Mouse (Mus musculus) left cerebral cortex, adult 8-10 months (tissue): ENCODE measurements around the gene Tmsb4x. TPM values are rescaled to one million over a fixed set of nuclear protein-coding genes. Genes with fewer than 3 reads are reported as not detected.

ENCODE experiments used
- DNase-seq, 2 experiments: peaks; one replicate each; pipeline ENCODE4 v3.0.0; 2022; ENCODE audit warnings: low spot score in 2 of 2
- total RNA-seq, 4 experiments: library from RNA; stranded (reverse); gene quantifications; 2 replicates each; pipeline ENCODE4 v1.2.4; 2022

Gene Tmsb4x
- total RNA-seq: 1,000 to 10,000 TPM; 1,163 to 1,347 (median 1,209) TPM

DNA sequence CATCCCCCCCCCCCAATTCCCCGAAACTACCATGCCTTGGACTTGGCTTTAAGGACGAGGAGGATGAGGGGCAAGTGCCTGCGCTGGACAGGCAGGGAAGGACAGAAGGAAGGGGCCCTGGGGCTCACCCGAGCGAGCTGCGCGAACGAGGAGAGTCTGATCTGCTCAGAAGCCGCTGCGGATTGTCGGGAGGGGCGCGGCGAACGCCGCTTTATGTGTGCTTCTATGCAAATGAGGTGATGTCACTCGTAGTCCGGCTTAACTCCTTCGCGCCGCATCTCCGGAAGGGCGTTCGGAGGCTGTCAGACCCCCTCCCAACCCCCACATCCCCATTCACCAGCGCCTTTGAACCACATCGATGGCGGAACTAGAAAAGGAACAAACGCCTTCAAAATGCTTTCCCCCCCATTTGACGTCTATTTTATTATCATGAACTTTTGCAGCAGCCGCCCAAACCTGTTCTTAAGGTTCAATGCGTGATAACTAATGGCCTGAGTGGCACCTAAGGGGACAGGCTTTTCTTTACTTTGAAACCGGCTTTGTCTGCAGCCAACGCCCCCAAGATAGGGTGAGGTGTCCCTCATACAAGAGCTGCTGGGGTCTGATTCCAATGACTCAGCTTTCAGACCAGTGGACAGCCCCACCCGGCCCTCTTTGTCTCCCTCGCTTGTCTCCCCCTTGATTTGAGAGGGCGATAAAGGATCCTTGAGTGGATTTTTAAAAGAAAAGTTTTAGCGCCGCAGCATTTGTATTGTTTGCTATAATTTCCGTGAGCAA is at the start of gene Tmsb4x:
Gene Tmsb4x (minus strand): TSS at position 338 of the 777 bp plus-strand sequence.
- DNase-seq: peak in 1 of 2 experiments; percentile 69

DNA sequence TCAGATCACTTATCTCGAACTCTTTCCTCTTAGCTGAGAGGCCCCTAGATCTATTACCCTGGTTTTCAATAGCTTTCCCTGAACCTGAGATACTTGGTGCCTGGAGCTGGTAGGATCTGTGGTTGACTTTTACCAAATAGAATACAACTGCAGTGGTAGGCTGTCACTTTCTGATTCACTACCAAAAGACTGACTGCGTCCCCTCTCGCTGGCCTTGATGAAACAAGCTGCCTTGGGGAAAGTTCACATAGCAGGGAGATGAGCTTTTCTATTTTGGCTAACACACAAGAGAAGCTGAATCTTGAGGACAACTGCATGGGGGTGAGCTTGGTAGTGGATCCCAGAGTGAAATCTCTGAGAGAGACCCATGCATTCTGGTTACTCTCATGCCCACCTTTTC is 32.6 kb upstream of the Tmsb4x start:
- DNase-seq: no peak

DNA sequence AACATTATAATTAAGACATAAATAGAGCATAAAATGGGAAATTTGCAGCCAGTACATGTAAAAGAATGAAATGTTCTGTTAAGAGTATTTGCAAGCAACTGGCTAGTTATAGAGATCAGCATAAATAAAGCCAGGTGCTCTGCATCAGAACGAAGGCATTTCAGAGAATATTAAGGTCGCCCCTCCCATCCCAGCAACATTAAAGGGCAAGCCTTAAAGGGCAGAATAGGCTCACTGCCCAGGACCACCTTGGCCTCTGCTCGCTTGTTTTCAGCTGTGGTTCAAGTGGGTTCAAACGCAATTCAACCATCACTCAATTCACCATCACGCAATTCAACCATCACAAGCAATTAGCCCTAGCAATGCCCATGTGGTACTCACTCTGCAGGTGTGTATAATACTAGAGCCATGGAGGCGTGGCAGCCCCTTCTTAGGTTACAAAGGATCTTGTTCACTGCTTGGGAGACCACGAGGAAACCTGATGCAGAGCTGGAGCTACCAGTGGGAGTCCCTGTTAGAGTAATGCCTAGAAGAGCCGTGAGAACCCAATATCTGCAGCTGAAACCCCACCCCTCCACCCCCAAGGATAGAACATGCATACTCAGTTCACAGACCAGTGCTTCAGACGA is 30.3 kb upstream of the Tmsb4x start:
- no peak for DNase-seq

DNA sequence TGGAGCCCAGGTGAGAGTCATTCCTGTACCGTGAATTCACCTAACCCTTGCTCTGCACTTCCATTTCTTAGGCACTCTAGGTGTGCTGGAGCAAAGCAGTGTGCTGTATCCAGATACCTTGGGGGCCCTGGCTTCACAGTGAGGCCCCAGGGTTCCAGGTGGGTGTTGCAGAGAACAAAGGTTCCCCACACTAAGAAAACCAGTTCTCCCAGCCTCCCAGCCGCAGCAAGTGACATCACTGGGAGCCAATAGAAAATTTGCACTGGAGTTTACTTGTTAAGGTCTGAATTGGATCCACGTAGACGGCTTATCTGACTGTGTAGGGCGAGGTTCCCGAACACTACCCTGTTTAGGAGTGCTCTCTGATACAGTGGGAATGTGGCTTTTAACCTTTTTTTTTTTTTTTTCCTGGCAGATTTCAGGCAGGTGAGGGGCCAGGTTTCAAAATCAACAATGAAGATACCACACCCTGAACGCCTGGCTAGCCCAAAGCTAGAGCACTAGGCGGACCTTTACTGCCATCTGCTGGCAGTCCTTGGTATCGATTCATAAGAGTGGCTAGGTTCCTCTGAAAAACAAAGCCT is 24.1 kb upstream of the Tmsb4x start:
- DNase-seq: no peak

DNA sequence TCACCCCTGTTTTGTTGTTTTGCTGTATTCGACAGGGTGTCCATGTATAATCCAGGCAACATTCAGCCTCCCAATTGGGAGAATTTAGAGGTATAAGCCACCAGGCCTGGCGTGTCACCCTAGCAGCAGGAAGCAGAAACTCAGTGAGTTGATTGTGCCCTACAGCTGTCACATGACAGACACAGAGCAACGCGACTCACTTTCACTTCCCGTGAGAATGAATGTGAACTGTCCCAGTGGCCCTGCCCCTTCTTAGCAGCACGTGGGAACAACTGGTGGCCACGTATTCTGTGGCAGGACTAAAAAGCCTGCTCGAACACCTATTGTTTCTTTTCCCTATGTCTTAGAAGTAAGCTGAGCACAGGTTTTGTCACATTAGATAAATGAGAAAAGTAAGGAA is 22.0 kb upstream of the Tmsb4x start:
- DNase-seq: no peak

DNA sequence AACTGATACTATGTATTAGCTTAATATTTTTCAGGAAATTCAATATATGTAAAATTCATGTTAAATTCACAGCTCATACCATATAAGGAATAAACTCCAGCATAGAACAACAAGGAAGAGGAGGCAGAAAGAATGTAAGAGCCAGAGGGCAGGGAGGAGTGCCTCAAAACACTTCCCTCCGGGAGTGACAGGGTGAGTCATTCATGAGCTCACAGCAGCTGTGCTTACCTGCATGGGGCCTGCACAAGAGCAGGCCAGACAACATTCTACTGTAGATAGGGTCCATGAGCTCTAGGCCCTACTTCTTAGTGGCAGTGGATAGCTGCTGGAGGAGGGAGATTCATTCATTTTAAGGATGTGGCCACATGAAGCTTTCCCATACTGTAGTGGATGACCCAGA is 20.7 kb upstream of the Tmsb4x start:
- no peak for DNase-seq

DNA sequence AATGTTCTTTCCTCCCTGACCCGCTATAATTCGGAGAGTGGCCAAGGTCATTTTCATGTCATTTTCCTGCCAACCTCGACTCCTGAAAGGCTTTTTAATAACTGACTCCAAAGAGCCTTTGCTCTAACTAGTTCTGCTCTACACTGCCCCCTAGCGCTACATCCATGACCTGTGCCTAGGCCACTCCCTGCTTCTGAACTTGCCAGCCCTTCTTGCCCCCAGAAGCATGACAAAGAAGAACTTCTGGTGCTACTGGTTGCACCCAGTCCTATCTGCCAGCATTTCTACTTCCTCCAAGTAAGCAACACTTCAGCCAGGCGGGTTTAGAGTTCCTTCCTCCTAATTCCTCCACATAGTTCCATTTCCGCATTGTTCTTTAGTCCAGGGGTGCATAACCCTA is 20.1 kb upstream of the Tmsb4x start:
- no peak for DNase-seq

DNA sequence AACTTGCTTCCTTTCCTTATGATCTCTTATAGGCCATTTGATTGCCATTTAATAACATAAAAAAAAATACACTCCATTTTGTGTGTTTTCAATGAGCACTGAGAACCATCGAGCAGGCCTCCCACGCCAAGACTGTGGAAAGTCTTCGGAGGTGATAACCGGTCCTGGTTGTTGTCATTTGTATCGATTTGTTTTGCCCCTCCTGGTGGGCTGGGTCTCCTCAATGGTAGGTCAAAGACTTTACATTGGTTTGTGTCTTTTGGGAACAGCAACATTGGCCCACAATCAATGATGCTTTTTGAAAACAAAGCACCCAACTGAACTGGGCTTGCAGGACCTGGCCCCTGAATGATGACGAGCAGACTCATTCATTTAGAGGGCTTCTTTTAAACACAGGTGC is 18.6 kb upstream of the Tmsb4x start:
- DNase-seq: no peak

DNA sequence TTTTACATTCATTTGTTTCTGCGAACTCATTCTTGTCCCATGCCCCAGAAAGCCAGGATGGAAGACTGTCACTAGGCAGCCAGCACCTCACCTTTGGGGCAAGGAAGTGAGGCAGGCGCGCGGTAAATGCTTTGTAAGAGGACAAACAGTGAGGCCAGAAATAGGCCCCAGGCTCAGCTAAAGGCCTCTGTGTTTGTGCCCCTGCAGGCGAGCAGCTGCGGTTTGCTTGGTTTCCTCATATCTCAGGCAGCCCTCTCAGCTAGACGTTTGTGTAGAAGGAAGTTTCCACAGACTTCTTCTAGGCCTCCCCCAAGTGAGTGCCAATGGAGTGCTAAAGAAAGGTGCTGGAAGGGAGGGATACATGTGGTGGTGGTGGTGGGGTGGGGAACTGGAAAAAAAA is 18.0 kb upstream of the Tmsb4x start:
- no peak for DNase-seq

DNA sequence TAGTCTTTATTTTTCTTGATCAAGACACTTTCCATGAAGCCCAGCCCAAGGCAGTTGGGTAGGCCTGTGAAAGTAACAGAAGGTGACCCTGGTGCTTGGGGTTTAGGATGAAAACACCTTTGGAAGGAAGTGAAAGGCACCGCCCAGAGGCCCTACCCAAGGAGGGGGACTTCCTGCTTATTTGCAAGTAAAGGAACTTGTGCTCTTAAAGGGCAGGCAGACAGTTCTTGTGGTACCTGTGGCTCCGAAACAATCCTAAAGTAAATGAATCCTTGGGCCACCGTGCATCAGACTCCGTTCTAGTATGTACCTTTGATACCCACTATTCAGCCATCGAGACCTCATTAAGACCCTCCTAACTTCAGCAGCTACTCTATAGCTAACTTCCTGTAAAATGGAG is 17.5 kb upstream of the Tmsb4x start:
- no peak for DNase-seq

DNA sequence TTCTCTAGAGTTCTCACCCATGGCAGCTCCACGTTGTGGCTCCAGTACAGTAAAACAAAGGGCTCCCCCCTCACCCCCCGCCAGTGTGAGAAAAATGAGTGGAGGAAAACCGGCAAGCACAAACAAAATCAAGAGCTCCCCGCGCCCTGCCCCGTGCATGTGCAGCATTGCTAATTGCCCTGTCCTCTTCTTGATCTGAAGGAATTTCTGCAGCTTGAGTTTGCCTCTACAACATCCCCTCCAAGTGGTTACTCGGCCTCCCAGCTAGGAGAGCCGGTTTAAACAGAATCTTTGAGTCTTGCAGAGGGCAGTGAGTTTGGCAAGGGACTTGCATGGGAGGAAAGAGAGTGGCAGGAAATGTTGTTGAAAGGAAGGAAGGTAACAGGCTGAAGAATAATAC is 3.6 kb upstream of the Tmsb4x start:
- no peak for DNase-seq

DNA sequence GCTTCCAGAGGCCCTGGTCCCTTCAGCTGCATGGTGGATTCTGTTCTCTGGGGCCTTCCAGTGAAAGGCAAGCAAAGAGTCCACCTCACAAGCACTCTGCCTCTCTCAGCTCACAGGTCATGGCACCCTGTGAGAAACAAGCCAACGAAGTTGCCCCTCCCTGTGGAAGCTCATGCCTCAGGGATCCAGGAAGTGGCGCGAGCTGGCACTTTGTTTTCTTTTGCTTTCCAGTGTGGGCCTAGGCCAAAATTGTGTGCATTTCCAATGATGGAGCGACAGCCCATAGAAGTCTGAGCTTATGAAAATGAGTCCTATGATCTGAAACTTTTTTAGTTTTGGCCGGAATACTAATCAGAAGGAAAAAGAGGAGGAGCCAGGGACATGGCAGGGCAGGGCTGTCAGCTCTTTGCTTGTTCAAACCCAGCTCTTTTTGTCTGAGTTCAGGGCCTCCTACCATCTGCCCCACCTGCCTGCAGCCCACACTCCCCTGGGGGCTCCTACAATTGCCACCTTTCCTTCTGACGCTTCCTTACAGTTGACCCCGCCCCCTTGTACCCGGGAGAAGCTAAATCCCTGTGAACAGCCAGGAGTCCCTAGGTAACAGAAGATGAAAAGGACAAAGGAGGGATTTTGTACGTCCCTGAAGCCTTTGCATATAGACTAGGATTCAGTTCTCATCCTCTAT is 2.9 kb upstream of the Tmsb4x start:
- no peak for DNase-seq

DNA sequence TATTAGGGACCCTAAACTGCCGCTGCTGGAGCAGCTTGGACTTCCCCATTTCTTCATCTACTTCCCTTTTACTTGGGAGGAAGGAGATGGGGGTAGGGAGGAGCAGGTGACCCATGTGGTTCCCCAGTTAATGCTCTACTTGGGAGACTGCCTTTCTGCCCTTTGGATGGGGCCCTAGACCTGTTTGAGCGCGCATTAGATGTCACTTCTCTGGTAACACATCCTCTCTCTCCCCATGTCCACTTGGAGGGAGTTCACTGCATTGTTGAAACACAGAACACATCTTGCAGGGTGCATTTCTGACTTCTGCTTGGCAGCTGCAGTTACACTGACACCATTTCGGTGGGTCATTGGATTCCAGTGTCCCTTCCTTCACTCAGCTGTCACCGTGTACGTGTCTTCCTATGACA is 1.2 kb upstream of the Tmsb4x start:
- no peak for DNase-seq

DNA sequence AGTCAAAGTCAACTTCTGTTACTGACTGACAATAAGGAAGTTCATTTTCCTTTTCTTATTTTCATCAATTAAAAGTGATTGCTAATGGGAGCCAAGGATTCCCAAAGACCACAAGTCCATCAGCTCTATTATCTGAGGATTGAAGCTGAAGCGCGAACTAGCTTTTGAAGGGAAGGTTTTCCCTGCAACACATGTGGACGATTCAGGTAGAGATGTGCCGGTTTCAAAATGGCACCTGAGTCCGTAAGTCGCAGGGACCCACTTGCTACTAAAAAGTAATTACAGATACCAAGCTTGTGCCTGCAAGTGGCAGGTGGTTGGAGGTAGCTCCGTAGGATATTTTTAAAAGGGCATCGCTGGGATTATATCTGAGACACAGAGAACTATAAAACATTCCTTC is 713 bp upstream of the Tmsb4x start:
- no peak for DNase-seq

DNA sequence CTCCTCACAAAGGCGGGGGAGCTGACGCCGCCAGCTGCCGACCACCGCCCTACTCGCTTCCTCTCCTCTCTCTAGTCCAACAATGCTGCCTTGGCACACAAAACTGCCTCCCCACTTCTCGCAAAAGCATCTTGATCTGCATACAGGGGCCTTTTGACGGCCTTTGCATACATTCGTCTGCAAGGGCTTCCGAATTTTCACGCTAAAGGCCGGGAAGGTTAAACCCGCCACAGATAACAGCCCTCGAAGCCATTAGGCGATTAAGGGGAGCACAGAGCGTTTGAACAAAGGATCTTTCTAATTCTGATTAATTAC is 652 bp downstream of the Tmsb4x start:
- DNase-seq: no peak

DNA sequence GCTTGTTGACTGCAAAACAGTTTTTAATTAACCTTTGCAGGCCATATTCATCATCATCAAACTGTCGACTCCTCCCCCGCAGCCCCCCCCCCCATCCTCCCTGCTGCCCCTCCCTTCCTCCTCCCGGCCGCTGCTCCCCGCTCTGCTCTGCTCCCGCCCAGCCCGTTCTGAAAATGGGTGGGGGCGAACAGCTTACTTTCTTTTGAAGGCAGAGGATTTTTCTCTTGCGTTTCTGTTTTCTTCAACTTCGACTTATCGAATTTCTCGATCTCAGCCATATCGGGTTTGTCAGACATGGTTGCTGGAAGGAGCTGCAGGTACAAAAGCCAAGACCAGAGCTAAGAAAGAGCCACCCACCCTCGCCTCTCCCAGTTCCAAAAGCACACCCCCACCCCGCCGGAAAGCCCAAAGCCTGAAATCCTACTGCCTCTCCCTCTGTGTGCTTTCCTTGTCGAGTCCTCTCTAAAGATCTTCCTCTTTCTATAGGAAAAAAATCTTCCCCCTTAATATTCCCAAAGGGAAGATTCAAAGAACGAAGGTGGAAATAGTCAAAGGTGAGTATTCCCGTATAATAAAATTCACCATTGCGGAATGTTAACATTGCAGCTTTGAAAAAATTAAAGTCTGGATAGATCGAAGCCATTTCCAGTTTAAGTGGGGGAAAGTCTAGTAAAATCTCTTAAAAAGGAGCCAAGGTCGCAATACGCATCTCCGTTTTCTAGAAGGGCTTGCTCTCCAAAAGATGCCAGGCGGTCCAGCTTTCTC is 1.2 kb downstream of the Tmsb4x start:
- DNase-seq: no peak

DNA sequence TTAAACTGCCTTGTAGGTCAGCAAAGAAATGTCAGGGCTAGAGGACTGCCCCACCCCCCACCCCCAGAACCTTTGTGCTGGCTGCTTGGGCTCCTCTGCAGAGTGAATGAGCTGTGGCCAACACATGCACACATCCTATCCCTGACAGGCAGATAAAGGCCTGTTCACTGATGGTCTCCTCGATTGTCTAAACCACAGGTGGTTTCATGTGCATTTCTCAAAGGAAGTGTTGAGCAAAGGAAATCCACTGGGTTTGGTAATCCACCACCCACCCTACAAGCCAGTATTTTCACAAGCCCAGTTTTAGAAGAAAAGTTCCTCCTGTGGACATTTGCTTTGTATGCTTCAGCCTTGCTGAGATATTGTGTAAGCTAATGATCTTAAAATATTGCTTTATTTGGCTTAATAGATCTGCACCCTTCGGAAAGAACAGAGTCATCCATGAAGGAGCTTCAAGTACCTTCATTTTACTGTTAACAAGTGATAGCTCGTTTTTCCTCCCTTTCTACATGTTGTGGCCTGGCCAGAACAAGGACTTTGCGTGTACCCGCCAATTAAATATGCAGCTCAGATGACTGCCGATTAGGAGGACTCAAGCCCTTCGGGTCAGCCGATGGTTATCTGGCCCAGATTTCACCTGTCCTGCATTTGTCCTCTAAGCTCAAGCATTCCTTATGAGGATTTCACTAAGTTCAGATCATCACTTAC is 3.1 kb downstream of the Tmsb4x start:
- no peak for DNase-seq

DNA sequence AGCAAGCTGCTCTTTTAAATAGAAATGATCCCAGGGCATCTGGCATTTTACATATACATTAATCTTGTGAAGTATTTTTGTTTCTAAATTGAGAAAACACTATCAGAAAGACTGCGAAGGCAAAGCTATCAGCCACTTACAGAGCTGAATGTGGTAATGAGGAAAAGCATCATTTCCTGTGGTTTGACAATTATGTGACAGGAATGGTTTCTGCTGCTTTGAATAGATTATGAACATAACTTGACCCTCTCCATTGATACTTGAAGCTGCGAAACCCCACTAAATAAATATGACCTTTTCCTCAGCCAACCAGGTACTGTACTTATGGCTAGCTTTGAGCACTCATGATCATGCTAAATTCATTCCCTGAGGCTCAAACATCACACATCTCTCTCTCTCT is 7.8 kb downstream of the Tmsb4x start:
- no peak for DNase-seq

DNA sequence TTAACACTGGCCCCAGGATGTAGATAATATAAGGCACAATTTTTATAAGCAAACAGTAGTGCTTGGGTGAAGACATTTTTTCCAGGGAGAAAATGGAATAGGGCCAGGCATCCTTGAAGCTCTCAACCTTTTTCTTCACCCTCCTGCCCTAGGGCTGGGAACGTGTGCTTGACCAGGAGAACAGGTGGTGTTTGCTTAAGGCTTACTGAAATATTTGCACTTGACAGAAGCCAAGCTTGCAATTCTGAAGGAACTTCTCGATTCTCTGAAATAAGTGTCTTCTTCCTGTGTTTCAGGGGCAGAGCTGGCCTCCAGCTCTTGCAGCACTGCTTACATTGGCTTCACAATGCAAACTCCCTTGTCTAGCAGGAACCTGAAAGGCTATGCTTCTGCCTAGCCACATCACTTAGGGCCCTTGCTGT is 13.9 kb downstream of the Tmsb4x start:
- no peak for DNase-seq

DNA sequence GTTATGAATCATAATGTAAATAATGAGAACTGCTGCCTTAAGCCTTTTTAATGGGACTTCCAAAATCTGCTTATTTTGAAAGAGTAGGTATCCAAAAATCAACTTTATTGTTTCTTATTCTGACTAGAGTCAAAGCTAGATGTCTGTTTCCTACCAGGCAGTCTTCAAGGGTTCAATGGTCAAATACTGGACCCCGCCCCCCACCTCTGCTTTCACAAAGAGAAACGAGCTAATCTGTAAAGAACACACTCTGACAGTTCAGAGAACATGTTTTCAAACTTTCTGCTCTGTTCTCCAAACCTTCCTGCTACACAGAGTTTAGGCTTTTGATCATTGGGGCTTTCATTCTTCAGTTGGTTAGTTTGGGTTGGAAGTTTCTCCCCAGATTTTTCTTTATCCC is 22.8 kb downstream of the Tmsb4x start:
- no peak for DNase-seq

DNA sequence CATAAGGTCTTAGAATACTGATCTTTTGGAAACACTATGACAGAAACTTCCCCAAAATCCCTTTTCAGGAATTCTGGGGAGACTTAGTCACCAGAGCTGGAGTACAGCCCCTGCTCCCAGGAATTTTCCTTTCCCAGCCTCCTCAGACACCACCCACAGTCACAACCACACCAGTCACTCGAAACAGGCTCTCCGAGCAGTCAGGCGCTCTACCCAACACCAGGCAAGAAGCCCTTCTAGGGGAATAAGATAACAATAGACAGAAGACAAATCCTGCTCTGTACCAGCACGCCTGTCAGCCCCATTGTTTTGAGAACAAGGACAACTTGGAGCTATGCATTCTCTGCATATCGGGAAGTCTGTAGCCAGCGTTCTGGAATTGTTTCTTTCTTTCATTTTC is 25.6 kb downstream of the Tmsb4x start:
- DNase-seq: peak in 1 of 2 experiments; percentile 14
